Mouse (Mus musculus) adrenal gland, postnatal 4 days (tissue): ENCODE results near the gene Gm21974. TPM values are rescaled to one million over a fixed set of nuclear protein-coding genes. Genes with fewer than 3 reads are reported as not detected.

Source experiments
- total RNA-seq, 2 experiments: library from RNA; stranded (reverse); gene quantifications; 2 replicates each; pipeline ENCODE4 v1.2.3; 2021

The Gm21974 gene
- total RNA-seq, 2 experiments from 2014 or later: not detected

Other genes starting within 250 kb of the Gm21974 start
- 100 to 1,000 TPM; 129 to 135 TPM for gene Bcl7c, start 186.5 kb downstream of the Gm21974 start, total RNA-seq
- 1 to 10 TPM; 5.2 to 5.4 TPM for gene Ctf1, start 182.7 kb downstream of the Gm21974 start, total RNA-seq
- not detected for gene Ctf2, start 163.3 kb downstream of the Gm21974 start, total RNA-seq
- gene Fbxl19, start 150.9 kb downstream of the Gm21974 start, total RNA-seq: 10 to 100 TPM; 24.6 to 26.0 TPM
- gene Orai3, start 125.6 kb downstream of the Gm21974 start, total RNA-seq: 10 to 100 TPM; 26.7 to 28.9 TPM
- 10 to 100 TPM; 63.9 to 64.9 TPM for gene Setd1a, start 118.8 kb downstream of the Gm21974 start, total RNA-seq
- 1 to 10 TPM; 6.2 to 8.1 TPM for gene Gm49388, start 109.8 kb downstream of the Gm21974 start, total RNA-seq
- 10 to 100 TPM; 36.9 to 49.1 TPM for gene Hsd3b7, start 94.8 kb downstream of the Gm21974 start, total RNA-seq
- 100 to 1,000 TPM; 101 to 106 TPM for gene Stx4a, start 71.2 kb downstream of the Gm21974 start, total RNA-seq
- gene Stx1b, start 70.9 kb downstream of the Gm21974 start, total RNA-seq: 10 to 100 TPM; 11.8 to 12.2 TPM
- 10 to 100 TPM; 50.2 to 55.8 TPM for gene Zfp646, start 19.2 kb downstream of the Gm21974 start, total RNA-seq
- 10 to 100 TPM; 13.4 to 13.7 TPM for gene Zfp668, start 18.6 kb downstream of the Gm21974 start, total RNA-seq
- 1 to 10 TPM in 1 of 2 experiments, under 1 TPM in 1; 0.87 to 2.9 TPM for gene Prss53, start 4.5 kb downstream of the Gm21974 start, total RNA-seq
- 10 to 100 TPM; 71.8 to 93.6 TPM for gene Vkorc1, start 163 bp upstream of the Gm21974 start, total RNA-seq
- gene Bckdk, start 8.6 kb upstream of the Gm21974 start, total RNA-seq: 100 to 1,000 TPM; 105 to 112 TPM
- gene Kat8, start 17.1 kb upstream of the Gm21974 start, total RNA-seq: 10 to 100 TPM; 27.5 to 30.8 TPM
- gene Prss8, start 34.6 kb upstream of the Gm21974 start, total RNA-seq: 10 to 100 TPM in 1 of 2 experiments, 1 to 10 TPM in 1; 1.2 to 13.9 TPM
- 1 to 10 TPM; 6.4 to 8.1 TPM for gene Prss36, start 51.3 kb upstream of the Gm21974 start, total RNA-seq
- 100 to 1,000 TPM; 555 to 559 TPM for gene Fus, start 72.0 kb upstream of the Gm21974 start, total RNA-seq
- 10 to 100 TPM; 14.7 to 15.3 TPM for gene Pycard, start 98.4 kb upstream of the Gm21974 start, total RNA-seq
- gene Trim72, start 108.5 kb upstream of the Gm21974 start, total RNA-seq: 1 to 10 TPM; 3.4 to 8.6 TPM
- 1 to 10 TPM; 3.3 to 5.6 TPM for gene Itgam, start 167.2 kb upstream of the Gm21974 start, total RNA-seq
- gene Gm49368, start 167.2 kb upstream of the Gm21974 start, total RNA-seq: not detected
- gene Itgax, start 234.1 kb upstream of the Gm21974 start, total RNA-seq: under 1 TPM; 0.45 to 0.59 TPM